Mouse (Mus musculus): ENCODE data around the gene Iglon5.

Iglon5 gene

DNA sequence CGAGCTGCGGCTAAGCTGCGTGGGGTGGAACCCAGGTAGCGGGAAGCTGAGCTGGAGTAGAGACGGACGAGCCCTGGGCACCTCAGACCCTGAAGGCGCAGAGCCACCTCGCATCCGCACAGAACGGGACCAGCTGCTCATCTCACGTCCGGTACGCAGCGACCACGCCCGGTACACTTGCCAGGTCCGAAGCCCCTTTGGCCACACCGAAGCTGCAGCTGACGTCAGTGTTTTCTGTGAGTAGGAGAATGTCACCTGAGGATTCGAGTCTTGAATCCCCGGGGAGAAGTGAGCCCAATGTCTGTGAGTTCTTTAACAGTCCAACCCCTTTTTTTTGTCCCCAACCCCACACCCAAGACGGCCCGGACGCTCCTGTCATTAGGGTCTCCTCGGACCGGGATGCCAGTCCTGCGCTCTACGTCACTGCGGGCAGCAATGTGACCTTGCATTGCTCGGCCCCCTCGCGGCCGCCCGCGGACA is 25.0 kb downstream of the Iglon5 start:
- DNase-seq, result no peak

DNA sequence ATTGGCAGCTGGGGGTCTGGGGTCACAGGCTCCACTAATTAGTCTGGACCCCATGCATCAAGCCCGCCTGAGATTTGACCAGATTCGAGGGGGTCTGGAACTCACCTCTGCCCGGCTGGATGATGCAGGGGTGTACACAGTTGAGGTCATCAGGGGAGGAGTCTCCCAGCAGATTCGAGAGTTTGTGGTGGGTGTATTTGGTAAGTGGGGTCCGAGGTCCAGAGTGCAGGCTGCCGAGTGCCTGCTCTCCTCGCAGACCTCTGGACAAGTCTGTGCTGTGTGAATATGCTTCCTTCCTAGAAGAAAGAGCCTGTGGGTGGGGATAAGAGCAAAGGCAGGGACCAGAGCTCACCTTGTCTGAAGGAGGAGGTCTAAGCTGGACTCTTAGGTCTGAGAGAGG is 25.9 kb downstream of the Iglon5 start:
- DNase-seq, result no peak

DNA sequence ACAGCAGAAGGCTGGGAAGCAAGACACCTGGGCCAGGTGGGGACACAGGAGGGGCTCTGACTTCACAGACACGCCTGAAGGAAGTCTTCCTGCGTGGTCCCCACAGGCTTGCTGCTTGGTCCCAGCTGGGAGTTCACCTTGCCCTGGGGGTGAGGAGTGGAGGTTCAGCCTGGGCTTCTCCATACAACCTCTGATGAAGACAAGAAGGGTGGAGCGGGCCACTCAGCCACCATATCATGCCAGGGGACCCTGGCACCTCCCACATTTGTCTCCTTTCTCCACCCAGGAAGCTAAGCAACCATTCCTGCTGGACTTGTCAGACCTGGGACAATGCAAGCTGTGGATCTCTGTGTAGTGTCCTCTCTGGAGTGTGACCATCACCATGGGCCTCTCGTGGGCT is 27.0 kb downstream of the Iglon5 start, which contains the start of gene Vsig10l:
TSS of gene Vsig10l (plus strand) at position 301 of the 400 bp plus-strand sequence.
- DNase-seq, result no peak

DNA sequence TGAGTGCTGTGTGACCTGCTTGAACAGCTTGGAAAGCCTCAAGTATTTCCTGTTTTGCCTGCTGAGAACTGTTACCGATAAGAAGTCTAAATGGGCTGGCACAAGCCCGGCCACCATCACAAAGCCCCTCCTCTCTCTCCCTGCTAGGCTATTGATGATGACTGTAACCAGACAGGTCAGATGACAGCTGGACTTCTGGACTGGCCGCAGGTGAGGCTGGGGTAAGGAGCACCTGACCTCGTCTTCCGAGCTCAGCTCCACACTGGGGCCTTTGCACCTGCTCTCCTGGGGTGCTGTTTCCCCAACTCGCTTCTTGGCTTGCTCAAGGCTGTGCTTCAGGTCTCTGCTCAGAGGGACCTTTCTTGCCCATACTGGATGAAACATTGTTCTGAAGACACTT is 35.5 kb downstream of the Iglon5 start:
- no peak for DNase-seq

DNA sequence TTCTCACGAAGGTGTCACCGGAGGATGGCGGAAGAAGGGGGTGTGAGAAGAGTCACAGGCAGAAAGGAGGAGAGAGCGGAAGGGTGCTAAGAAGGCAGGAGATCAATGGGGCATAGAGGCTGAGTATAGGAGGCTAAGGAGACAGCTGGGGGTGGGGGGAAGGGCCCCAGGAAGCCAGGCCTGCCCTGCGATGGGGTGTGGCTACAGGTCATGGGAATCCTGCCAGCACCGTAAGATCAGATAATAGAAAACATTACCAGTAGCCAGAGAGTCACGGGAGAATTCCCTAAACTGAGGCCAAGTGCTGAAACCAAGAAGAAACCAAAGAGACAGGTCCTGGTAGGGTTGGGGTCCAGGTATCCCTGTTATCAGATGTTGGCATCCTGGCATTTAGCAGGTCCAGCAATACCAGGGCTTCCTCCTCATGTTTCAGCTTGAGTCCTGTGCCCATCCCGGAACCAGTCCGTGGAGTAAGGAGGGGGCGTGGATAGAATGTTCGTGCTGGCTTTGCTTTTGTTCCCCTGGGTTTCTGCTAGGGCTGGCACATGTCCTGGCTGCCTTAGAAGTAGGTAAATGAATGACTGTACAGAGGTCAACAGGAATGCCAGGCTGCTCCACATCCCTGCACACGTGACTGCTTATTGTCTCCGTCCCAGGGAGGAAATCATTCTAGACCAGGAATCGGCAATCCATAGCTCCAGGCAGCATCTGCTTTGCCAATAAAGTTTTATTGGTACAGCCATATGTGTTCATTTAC is 36.1 kb downstream of the Iglon5 start:
- no peak for DNase-seq

DNA sequence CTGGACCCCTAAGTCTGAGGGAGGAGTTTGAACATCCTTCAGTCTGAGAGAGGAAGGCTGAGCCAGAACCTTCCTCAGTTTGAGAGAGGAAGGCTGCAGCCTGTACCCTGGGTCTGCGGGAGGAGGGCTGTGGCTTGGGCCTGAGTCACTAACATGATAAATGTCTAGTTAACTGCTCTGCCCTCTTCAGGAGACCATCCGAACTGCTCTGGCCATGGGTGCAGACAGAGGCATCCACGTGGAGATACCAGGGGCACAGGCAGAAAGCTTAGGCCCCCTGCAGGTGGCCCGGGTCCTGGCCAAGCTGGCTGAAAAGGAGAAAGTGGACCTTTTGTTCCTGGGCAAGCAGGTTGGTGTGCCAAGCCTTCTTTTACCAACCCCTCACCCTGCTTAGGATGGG is 37.3 kb downstream of the Iglon5 start:
- peak in 1 of 2 experiments; percentile 53 for DNase-seq

DNA sequence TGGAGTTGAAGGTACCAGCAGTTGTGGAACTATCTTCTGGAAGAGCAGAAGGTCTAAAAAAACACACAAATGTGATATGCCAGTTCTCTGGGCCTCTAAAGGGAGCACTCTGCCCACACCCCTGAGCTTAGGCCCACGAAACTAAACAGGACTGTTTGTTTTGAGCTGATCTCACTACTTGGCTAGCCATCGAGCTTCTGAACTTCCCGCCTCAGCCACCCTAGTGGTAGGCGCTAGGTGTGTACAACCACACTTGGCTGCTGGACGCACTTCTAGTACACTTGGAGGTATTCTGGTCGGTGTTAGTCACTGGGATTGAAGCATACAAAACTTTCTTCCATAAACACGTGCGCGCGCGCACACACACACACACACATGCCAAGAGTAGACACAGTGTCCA is 38.1 kb downstream of the Iglon5 start:
- no peak for DNase-seq

DNA sequence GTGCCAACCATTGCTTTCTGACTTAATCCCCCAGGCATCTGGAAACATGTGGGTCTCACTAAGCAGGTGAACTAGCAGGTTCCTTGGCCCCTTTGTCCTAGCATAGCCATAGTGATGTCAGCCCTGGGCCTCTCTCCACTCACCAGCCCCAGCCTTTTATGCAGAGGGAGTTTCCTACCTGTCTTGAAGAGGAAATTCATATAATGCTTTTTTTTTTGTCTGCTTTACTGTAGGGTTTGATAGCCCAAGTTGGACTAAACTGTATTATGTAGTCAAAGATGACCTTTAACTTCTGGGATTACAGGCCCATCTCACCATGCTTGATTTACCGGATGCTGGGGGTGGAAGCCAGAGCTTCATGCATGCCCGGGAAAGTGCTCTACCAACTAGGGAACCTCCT is 40.1 kb downstream of the Iglon5 start:
- no peak for DNase-seq

DNA sequence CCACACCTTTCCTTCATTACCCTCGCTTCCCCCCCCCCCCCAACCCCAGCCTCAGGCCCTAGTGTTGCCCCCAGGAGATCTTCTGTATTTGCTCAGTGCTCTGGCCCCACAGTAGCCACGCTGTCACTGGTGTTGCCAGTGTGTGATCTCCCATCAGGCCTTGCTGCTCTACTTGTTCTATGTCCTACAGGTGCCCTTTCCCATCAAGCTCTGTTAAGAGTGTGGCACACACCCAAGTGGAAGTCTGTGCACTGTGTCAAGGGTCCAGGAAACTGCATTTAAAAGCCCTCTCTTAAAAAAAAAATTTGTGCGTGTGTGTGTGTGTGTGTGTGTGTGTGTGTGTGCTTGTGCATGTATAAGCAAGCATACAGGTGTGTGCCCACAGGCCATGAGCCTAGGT is 41.6 kb downstream of the Iglon5 start:
- no peak for DNase-seq

DNA sequence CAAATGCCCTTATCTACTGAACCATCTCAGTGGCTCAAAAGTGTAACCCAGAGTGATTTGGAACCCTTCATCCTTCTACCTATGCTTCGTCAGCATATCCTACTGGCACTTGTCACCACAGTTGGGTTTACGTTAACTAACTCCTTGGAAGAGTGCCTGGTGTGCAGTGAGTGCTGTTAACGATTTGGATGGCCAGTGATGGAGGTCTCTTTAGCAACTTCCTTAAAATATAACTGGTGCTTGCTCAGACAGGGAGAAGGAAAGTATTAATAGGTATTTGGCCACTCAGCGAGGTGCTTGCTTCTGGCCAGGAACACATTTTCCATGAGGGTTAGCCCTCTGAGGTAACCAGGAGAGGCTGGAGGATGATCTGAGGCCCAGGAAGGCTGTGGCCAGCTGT is 42.1 kb downstream of the Iglon5 start:
- peak in 1 of 2 experiments; percentile 42 for DNase-seq

DNA sequence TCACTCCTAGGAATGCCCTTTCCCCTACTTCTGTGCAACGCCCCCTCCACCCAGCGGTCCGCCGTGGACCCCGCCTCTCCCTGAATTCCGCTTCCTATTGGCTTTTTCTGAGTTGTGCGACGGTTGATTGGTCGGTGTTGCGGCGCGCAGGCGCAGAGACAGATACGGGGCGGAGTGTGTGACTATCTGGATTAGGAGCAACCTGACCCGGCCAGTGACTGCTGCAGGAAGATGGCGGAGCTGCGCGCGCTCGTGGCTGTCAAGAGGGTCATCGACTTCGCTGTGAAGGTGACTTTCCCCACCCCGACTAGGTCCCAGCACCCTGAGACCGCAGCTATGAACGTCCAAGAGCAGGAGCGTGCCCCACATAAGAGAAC is 46.0 kb downstream of the Iglon5 start, which contains the start of the genes Etfb and Gm45233:
TSS of gene Etfb (plus strand) at position 167 of the 377 bp plus-strand sequence.
TSS of gene Gm45233 (plus strand) at position 212 of the 377 bp plus-strand sequence.
- DNase-seq, result peak; percentile 96 to 98

DNA sequence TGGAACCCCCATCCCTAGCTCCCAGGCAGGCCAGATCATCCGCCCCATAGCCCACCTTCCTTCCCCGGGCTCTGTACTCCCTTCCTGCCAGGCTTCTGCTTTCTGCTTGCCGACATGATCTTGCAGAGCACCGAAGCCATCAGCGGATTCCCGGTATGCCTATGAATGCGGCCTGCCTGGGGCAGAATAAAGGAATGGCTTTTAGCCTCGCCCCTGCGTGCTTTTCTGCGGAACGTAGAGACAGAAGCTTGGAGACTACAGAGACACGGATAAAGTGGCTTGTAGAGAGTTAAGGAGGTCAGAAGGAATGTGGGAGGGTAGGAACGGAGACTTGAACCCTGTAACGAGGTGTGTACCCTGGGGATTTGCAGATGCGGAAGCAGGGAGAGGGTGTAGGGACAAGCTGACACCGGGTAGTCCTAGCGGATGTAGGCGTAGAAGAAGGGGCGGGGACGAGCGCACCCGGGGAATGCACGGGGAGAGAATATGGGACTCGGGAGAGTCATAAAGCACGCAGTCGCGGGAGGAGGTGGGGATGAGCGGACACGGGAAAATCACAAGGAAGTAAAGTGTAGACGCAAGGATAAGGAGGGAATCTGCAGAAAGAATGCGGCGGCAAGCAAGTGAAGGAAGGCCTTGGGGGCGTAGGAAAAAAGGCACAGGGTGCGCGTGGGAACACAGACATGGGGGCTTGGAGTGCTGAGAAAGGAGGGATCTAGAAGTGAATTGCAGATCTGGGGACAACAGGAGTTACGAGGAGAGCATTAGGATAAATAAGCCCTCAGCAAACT is 46.6 kb downstream of the Iglon5 start:
- DNase-seq, result peak; percentile 88 to 91

DNA sequence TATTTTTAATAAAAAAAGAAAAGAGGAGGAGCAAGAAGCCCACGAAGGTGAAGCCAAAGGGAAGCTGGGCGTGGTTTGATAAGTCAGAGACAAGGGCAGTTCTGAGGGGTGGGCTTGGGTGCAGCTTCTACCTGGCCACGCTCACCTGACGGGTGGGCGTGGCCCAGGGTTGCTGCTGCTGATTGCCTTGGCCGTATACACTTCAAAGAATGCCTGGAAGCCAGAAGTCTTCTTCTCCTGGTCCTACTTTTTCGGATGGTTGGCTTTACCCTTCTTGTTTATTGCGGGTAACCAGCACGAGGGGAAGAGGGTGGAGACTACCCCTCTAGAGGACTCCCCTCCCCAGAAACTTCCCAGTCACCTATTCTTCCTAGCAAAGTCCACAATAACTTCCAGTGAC is 47.2 kb downstream of the Iglon5 start:
- no peak for DNase-seq

DNA sequence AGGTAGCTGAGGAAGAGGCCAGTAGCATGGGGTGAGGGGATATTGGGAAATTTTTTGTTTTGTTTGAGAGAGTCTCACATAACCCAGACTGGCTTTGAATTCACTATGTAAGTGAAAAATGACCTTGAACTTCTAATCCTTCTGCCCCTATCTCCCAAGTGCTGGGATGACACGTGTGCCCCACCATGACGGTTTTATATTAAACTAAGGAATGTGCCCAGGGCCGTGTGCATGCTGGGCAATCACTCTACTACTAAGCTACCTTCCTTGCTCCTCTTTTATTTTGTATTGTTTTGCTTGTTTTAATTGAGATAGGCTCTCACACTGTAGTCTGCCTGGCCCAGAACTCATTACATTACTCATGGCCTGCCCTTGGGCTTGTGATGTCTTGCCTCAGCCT is 48.8 kb downstream of the Iglon5 start:
- no peak for DNase-seq

DNA sequence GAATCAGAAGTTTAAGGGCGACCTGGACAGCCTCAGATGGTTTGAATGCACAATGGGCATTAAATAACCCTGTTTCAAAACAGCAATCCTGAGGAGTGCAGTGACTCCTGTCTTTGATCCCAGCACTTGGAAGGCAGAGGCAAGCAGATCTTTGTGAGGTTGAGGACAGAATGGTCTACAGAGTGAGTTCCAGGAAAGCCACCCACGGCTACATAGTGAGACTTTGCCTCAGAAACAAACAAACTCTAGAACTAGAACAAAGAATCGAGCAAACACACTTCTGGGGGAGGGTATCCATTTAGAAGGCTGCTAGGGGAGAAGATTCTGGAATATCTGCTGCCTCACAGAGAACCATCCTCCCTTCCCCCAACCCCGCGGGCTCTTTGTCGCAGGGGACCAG is 49.4 kb downstream of the Iglon5 start, which contains the start of gene Cldnd2:
TSS of gene Cldnd2 (plus strand) at position 301 of the 400 bp plus-strand sequence.
- DNase-seq, result no peak

DNA sequence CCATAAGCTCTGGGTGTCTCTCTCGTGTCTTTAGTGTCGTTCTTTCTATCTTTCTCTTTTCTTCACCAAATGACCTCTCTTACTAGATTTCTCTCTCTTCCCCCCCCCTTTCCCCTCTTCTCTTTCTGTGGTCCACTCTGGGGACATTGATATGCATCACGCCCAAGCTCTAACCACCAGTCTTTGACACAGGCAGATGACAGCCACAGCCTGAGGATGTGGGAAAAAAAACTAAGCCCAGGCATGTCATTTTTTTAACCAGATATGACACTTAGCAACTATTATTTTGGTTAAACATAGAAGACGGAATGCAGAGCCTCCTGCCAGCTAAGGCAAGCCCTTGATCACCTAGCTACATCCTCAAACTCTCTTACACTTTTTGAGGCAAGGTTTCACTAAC is 51.3 kb downstream of the Iglon5 start:
- DNase-seq, result no peak

DNA sequence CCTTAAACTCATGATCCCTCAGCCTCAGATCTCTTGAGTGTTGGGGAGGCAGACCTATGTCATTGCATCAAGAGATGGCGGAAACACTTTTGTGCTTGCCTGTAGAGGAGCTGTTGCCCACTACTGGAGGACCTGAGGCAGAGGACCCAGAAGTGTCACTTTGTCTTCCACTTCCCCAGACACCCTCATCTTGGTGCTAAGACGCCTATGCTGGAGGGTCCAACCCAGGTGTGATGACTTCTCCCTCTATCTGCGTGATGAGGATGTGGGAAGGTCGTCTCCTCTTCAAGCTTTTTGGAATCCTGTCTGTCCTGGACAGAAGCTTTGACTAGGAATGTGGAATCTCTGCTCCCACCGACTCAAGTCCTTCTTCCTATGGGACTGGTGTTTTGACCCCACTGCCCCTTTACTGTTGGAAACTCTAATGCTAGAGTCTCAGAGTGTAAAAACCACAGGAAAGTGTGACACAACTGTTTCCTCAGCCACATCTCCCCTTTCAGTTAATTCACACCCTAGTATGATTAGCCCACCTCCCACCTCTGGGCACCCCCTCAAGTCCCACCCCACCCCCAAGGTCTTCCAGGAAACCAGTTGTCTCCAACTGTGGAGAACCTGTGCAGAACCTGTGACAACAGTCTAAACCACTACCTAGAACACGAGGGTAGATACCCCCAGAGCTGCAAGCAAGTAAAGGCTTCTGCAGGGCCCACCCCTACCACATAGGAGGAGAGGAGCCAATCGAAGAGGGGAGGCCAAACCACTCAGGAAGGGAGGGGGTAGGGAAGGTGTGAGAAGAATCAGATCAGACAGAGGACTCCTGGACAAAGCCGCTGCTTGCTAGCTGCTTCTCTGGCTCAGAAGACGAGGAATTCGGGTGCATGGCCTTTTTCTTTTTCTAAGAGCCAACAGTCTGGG is 53.3 kb downstream of the Iglon5 start, which contains the start of gene Nkg7:
TSS of gene Nkg7 (plus strand) at position 733 of the 915 bp plus-strand sequence.
- no peak for DNase-seq

DNA sequence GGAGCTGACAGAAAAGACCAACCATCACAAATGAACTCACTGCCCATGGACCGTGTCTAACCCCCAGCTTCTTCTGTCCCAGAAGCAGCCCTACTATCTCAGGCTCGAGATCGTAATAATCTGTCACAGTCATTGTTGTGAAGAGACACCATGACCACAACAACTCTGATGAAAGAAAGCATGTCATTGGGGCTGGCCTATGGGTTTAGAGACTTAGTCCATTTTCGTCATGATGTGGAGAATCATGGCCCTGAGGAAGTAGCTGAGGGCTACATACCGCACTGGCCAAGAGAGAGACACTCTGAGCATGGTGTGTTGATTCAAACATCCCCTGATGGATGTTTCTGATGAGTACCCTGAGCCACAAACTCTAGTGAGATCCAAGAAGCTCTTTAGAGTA is 55.2 kb downstream of the Iglon5 start:
- no peak for DNase-seq

DNA sequence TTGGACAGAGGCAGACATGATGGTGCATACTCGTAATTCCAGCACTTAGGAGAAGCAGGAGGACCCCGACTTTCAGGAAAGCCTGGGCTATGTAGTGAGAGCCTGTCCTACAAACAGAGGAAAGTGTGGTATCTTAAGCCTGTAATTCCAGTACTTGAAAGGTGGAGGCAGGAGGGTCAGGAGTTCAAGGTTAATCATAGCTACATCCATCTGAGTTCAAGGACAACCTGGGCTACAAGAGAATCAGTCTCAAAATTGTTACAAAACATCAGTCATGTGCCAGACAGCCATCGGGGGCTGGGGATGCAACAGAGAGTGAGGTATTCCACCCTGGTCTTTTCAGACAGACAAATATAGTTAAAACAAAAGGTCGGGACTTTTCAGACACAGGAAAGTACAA is 57.0 kb downstream of the Iglon5 start:
- DNase-seq, result no peak

DNA sequence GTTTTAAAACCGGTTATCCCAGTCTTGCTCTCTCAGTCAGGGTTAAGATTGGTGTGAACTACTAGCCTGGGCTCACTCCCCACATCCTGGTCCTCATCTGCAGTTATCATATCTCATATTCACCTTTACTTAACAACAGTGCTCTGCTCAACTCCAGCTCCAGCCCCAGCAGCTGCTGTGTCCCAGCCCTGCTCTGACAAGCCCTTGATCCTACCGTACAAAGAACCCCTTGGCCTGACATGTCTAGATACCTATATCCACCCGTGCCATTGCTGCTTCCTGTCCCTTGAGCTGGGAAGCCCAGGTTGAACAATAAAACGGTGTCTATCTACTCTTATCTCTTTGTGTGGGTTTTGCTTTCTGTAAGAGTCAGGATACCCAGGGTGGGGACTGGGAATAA is 60.4 kb downstream of the Iglon5 start:
- DNase-seq, result no peak

DNA sequence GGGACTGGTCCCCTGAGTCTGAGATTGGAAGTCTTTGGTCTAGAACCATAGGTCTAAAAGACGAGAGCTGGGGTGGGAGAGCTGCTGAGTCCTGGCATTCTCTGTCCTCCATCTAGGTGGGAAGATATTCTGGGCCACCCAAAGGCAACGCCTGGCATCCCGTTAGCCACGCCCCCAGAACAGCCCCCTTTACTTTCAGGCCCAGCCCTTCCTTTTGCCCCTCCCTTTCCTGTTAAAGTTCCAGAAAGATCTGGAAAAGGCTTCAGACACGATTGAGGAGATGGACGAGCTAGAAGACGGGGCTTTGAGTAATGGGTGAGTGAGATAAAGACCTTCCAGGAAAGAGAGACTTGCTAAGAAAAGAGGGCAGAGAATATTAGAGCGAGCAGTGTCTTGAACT is 62.5 kb downstream of the Iglon5 start, which contains the start of gene Lim2:
TSS of gene Lim2 (plus strand) at position 265 of the 400 bp plus-strand sequence.
- DNase-seq, result no peak

DNA sequence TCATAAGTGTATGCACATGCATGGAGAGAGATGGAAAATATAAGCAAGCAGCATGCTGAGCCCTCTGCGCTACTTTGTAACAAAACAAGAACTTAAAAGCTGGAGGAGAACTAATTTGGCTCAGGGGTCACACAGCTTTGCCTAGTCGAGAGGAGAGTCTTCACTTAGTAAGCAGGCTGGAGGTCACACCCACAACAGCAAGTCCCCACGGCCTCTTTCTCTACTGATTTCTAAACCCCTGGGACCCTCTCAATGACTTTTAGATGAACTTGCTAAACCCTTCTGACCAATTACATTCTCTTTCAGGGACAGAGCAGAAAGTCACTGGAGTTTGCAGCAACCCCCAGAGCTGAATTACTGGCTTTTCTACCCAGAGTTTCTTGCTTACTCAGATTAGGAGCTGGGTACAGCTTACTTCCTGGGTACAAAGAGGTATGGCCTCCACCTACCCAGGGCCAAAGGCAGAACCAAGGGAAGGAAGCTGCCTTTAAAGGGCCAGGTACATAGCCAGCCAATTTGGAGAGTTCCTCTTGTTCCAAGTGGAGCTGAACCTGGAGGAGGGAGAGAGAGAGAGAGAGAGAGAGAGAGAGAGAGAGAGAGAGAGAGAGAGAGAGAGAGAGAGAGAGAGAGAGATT is 65.8 kb downstream of the Iglon5 start:
- DNase-seq, result no peak
